Mouse (Mus musculus) spleen, adult 2 months (tissue): ENCODE data around the gene Terb2. TPM values are rescaled to one million over a fixed set of nuclear protein-coding genes. Genes with fewer than 3 reads are reported as not detected.

ENCODE experiments used
- DNase-seq, 2 experiments: peaks; one replicate each; pipeline versions ENCODE4 v3.0.0 to v3.0.0-alpha.2; 2012 to 2021; ENCODE audit warnings: low spot score in 2 of 2, low read depth in 1 of 2
- H3K27ac ChIP-seq: fragments of 200-500 bp; 2 replicates; pipeline ENCODE4 v1.5.1; 2012; ENCODE audit warnings: low read length, inconsistent platforms; ENCODE audit not compliant: insufficient read depth
- H3K27me3 ChIP-seq: fragments of 200-500 bp; 2 replicates; pipeline ENCODE4 v1.6.1; 2012; ENCODE audit warnings: mild to moderate bottlenecking, moderate library complexity, low read length, inconsistent platforms; ENCODE audit not compliant: control insufficient read depth, insufficient read depth
- H3K36me3 ChIP-seq: fragments of 200-500 bp; 2 replicates; pipeline ENCODE4 v1.6.1; 2012; ENCODE audit warnings: mild to moderate bottlenecking, low read length, inconsistent platforms; ENCODE audit not compliant: control insufficient read depth, insufficient read depth
- H3K4me1 ChIP-seq: fragments of 200-500 bp; 2 replicates; pipeline ENCODE4 v1.6.1; 2011; ENCODE audit warnings: inconsistent platforms; ENCODE audit not compliant: control insufficient read depth, insufficient read depth, insufficient read length
- H3K4me3 ChIP-seq: fragments of 200-500 bp; 2 replicates; pipeline ENCODE4 v1.5.1; 2011; ENCODE audit warnings: mild to moderate bottlenecking, inconsistent platforms; ENCODE audit not compliant: insufficient read depth, insufficient read length; ENCODE audit errors: extremely low read depth
- CTCF ChIP-seq: fragments of 200-500 bp; IDR thresholded peaks from 2 replicates; pipeline ENCODE4 v1.5.1; 2011; ENCODE audit warnings: mild to moderate bottlenecking, inconsistent platforms; ENCODE audit not compliant: insufficient read depth, insufficient read length, insufficient replicate concordance; ENCODE audit errors: extremely low read depth
- POLR2A ChIP-seq: fragments of 200-500 bp; IDR thresholded peaks from 2 replicates; pipeline ENCODE4 v1.6.1; 2011; ENCODE audit warnings: low read depth, low read length, inconsistent platforms
- WGBS: fragments of 180-500 bp; shearing (Covaris S2); methylation state at CpG from one replicate; pipeline ENCODE4 v1.1.7; 2018; 5-methylcytosine and 5-hydroxymethylcytosine counted together
- polyA plus RNA-seq: library from polyadenylated mRNA; depleted of rRNA; stranded (reverse); fragments of >200 nt; gene quantifications from 2 replicates; pipeline ENCODE4 v1.2.3, GENCODE M21; 2012

The Terb2 gene
- polyA plus RNA-seq, 1 experiment, result not detected

DNA sequence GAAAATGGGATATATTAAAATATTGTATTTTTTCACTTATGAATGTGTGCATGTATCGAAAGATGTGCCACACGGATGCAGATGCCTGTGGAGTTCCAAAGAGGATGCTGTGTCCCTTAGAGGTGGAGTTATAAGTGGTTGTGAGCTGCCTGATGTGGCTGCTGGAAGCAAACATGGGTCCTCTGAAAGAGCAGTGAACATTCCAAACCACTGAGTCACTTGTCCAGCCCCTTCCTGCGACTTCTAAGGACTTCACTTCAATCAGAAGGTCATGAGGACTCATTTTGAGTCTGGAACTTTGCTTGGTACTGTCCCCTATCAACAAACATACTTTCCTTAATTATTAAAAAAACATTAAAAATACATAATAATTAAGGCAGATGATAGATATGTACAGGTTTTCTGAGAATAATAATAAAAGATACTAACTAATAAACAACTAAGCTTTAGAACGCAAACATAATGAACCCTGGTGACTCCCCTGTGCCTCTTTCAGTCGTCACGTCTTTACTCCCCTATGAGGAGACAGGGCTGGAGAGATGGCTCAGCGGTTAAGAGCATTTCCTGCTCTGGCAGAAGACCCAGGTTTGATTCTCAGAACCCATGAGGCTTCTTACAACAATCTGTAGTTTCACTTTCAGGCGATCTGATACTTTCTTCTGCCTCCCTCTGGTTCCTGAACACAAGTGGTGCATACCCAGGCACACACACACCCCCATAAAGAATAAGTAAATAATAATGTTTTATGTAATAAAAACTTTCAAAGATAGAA, 5.8 kb upstream of the Terb2 start:
- peaks cover 3% of the 10 kb centered on the region; the same call in 1 of the 2 replicates for H3K4me1 ChIP-seq
- H3K36me3 ChIP-seq, result no peaks in the 10 kb centered on the region
- no peak overlapping the region for H3K4me3 ChIP-seq
- 41% methylated on average over 8 of the region's 8 CpGs for WGBS
- no peaks in the 10 kb centered on the region for H3K27me3 ChIP-seq
- H3K27ac ChIP-seq, result no peak overlapping the region; the same call in 1 of the 2 replicates
- TF ChIP-seq POLR2A (no peak), CTCF (no peak)
- DNase-seq, result peak in 1 of 2 experiments; percentile 29

DNA sequence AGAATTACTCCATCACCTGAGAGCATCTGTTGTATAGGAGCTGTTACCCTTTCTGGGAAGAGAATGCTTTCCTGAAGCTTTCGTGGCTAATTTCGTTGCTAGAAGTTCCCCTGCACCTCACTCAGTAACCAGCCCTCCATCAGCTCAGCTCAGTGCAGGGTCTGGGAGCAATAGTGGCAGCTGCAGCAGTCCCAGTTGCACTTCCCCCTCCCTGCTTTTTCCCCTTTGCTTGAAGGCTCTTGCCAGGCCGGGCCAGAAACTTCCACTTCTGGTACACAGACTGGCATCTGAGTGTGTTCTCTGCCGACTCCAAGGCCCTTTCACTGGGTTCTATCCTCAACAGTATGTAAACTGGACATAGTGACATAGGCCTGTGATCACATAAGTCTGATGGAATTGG, 986 bp upstream of the Terb2 start:
- Histone ChIP-seq H3K4me3 (no peak overlapping the region), H3K27ac (no peak overlapping the region), H3K36me3 (no peaks in the 10 kb centered on the region), H3K27me3 (no peaks in the 10 kb centered on the region), H3K4me1 (peaks cover 3% of the 10 kb centered on the region; the same call in 1 of the 2 replicates)
- TF ChIP-seq POLR2A (no peak), CTCF (no peak)
- no peak for DNase-seq
- 52% methylated on average over 4 of the region's 4 CpGs for WGBS

GRCm38 (mm10) chr2:122186751-122187150, 679 bp downstream of the Terb2 start:
- 91% methylated on average over 3 of the region's 3 CpGs for WGBS

GRCm38 (mm10) chr2:122191849-122192248, 5.8 kb downstream of the Terb2 start:
- no peak for DNase-seq
- Histone ChIP-seq H3K27me3 (no peaks in the 10 kb centered on the region), H3K27ac (no peak overlapping the region), H3K36me3 (no peaks in the 10 kb centered on the region), H3K4me3 (no peak overlapping the region), H3K4me1 (no peaks in the 10 kb centered on the region)
- TF ChIP-seq POLR2A, result no peak
- TF ChIP-seq CTCF, result no peak
- WGBS, result 71% methylated on average over 3 of the region's 3 CpGs

More at GRCm38 (mm10) chr2:122186751-122187150, 679 bp downstream of the Terb2 start:
- H3K27me3 ChIP-seq, result no peaks in the 10 kb centered on the region
- no peak for TF ChIP-seq CTCF
- no peak for TF ChIP-seq POLR2A
- no peaks in the 10 kb centered on the region for H3K36me3 ChIP-seq
- no peak overlapping the region for H3K4me3 ChIP-seq
- no peak for DNase-seq
- no peak overlapping the region for H3K27ac ChIP-seq
- no peaks in the 10 kb centered on the region for H3K4me1 ChIP-seq

DNA sequence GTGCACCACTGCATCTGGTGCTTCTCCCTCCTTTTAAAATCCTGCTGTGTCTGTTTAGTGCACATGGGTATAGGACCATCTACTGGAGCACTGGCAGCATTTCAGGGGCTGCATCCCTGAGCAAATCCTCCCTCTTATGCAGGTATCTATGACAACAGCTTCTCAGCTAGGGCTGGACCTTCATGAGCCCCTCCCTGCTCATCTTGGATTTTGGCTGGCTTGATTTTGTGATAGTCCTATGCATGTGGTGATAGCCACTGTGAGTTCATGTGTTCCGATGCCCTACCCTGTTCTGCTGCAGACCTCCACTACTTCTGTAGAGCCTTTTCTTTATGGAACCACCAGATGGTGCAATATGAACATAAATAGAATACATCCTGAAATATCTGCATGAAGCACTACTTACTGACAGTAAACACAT, 8.4 kb downstream of the Terb2 start:
- DNase-seq, result peak in 1 of 2 experiments; percentile 14
- Histone ChIP-seq H3K4me3 (no peak overlapping the region), H3K36me3 (no peaks in the 10 kb centered on the region), H3K4me1 (no peaks in the 10 kb centered on the region), H3K27me3 (no peaks in the 10 kb centered on the region), H3K27ac (no peak overlapping the region)
- 38% methylated on average over 1 of the region's 1 CpGs for WGBS
- TF ChIP-seq POLR2A (no peak), CTCF (no peak)

GRCm38 (mm10) chr2:122201501-122201900, 15.4 kb downstream of the Terb2 start:
- H3K27ac ChIP-seq, result no peak overlapping the region
- no peaks in the 10 kb centered on the region for H3K27me3 ChIP-seq
- no peak overlapping the region for H3K4me3 ChIP-seq
- no peak for DNase-seq
- WGBS, result 94% methylated on average over 1 of the region's 1 CpGs
- no peaks in the 10 kb centered on the region for H3K4me1 ChIP-seq
- TF ChIP-seq POLR2A, result no peak
- no peak for TF ChIP-seq CTCF
- H3K36me3 ChIP-seq, result no peaks in the 10 kb centered on the region
